Mouse (Mus musculus) E14TG2a.4 (cell line): ENCODE data around the gene Plekha8.

ENCODE experiments used
- CTCF ChIP-seq: conservative IDR thresholded peaks from 2 replicates; pipeline ENCODE4 v1.5.1; 2014; ENCODE audit warnings: low read length
- POU5F1 ChIP-seq: IDR thresholded peaks from 2 replicates; pipeline ENCODE4 v1.6.1; 2014; ENCODE audit warnings: low read length, borderline replicate concordance

GRCm38 (mm10) chr6:54557671-54558070 lies 37.2 kb upstream of the Plekha8 start:
- no peak for TF ChIP-seq POU5F1
- TF ChIP-seq CTCF, result no peak
